Mouse (Mus musculus) embryo, embryonic 9.5 days (tissue): ENCODE measurements around the gene Unc5cl.

ENCODE experiments used
- DNase-seq: peaks from one replicate; pipeline ENCODE4 v3.0.0-alpha.2; 2017; ENCODE audit errors: extremely low spot score

Gene Unc5cl

DNA sequence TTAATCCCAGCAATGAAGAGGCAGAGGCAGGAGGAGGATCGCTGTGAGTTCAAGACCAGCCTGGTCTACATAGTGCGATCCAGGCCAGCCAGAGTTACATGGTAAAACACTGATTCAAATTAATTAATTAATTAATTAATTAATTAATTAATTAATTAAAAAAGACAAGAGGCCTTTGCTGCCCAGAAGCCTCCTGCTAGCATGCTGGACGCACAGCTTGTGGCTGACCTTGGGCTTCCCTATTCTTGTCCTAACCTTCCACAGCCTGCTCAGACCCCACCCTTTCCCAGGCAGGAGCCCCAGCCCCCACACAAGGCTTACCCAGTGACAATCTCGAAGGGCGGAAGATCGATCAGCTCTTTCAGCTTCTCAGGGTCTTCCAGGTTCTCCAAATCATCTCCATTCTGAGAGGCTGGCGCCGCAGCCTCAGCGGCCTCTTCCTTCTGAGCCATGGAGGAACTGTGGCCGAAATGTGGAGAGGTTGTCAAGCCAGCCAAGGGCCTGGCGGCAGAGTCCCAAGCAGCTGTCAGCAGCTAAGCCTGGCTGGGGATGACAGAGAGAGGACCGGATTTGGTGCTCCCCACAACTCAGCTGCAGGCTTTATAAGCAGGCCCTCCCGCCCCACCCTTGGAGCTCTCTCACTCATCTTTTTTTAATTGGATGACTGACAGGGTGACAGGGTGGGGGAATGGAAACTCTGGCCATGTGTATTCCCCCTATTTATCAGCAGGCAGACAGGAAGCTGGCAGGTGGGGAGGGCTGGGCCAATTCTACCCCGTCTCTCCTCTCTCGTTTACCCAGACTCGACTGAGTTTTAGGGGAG is 22.3 kb upstream of the Unc5cl start, which contains the start of gene Apobec2:
Gene Apobec2, minus strand, starts transcription at position 773 of the 823 bp plus-strand sequence.
- no peak for DNase-seq

DNA sequence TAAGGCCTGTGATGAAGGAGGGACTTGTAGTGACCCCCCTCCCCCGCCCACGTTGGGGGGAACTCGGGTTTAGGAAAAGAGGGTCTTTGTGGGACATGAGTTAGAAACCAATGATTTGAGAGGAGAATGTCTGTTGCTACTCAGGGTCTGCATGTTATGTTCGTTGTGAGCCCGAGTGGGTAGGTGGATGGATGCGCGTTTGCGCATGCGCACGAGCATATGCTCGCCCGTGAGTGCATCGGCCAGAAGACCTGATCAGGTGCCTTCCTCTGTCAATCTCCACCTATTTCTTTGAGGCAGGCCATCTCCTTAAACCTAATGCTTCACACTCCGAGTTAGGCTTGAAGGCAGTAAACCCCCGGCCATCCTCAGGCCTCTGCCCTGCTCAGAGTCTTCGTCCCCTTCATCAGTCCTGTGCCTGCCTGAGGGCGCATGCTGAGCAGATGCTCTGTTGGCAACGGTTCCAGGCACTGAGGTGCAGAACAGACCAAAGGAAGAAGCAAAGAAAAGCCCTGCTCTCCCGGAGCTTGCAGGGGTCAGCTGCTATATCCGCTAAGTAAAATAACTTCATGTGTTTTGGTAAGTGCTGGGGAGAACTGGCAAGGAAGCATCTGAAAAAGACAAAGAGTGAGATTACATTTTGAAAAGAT is 21.6 kb upstream of the Unc5cl start:
- DNase-seq, result no peak

- DNase-seq, result no peak
Measured at GRCm38 (mm10) chr17:48433689-48434330, 20.9 kb upstream of the Unc5cl start.

DNA sequence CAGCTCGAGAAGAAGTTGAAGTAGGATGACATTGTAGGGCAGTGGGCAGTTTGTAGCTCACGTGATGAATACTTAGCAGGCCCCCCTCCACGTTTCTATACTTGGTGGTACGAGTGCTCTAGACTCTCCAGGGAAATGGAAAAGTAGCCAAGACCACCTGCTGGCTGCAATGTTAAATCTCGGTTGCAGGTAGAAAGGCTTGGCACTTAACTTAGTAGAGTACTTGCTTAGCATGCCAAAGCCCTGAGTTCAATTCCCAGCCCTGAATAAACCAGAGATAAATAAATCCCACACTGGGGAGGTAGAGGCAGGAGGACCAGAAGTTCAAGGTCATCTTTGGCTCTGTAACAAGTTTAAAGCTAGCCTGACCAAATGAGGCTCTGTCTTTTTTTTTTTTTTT is 20.2 kb upstream of the Unc5cl start:
- no peak for DNase-seq

GRCm38 (mm10) chr17:48436487-48436886 is 18.2 kb upstream of the Unc5cl start:
- DNase-seq, result no peak

- peak; percentile 59 for DNase-seq
Measured at GRCm38 (mm10) chr17:48437421-48437911, 17.2 kb upstream of the Unc5cl start.

- DNase-seq, result no peak
Measured at GRCm38 (mm10) chr17:48442745-48443457, 11.8 kb upstream of the Unc5cl start.

GRCm38 (mm10) chr17:48443542-48444145 is 11.1 kb upstream of the Unc5cl start:
- no peak for DNase-seq

GRCm38 (mm10) chr17:48447675-48448074 is 7.0 kb upstream of the Unc5cl start:
- no peak for DNase-seq

DNA sequence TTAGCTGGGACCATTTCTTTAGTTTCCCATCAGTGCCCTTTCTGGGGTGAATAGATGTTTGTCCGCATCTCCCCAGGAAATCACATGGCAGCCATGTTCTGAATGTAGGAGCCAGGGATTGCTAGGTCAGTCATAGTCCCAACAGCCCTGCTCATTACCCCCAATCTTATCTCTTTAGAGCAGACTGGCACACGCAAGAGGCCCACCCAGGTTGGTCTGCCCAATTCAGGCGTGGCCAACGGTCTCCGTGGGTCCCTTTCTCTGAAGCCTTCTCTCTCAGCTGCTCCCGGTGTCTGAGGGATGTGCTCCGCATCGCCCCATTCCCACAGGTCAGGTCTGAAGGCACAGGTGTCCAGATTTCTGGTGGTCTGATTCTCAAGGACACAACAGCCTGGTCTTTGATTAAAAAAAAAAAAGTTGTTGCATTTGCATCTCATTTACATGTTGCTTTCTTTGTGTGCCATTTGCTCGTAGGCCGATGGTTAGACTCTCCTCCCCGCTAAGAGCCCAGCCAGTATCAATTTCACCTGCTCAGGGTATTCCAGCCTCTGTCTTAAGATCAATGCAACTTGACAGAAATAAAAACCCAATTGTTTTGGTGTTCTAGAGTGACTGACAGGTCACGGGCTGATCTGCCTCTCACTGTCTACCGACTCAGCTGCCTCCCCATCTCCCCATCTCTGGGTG is 3.9 kb upstream of the Unc5cl start:
- DNase-seq, result no peak

GRCm38 (mm10) chr17:48451353-48451675 is 3.4 kb upstream of the Unc5cl start, which contains the start of gene Tspo2:
Tspo2 (minus strand) TSS chr17:48451522.
- no peak for DNase-seq

- DNase-seq, result no peak
Measured at GRCm38 (mm10) chr17:48451753-48452444, 2.8 kb upstream of the Unc5cl start.

DNA sequence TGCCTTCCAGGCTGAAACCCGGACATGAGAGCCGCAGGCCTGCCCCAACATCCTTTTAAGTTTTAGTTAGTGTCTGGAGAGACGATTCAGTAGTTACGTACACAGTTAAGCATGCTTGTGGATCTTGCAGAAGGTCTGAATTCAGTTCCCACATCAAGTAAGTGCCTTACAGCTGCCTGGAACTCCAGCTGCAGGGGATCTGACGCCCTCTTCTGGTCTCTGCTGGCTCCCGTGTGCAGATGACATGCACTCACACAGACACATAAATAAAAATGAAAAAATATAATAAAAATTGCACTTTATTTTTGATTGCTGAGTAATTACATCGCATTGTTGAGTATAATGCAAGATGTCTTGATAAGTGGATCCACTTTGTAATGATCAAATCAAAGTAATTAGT is 1.2 kb upstream of the Unc5cl start:
- DNase-seq, result no peak

- DNase-seq, result no peak
Measured at GRCm38 (mm10) chr17:48454190-48454589, 511 bp upstream of the Unc5cl start.

GRCm38 (mm10) chr17:48455955-48456354 is 1.3 kb downstream of the Unc5cl start:
- no peak for DNase-seq

DNA sequence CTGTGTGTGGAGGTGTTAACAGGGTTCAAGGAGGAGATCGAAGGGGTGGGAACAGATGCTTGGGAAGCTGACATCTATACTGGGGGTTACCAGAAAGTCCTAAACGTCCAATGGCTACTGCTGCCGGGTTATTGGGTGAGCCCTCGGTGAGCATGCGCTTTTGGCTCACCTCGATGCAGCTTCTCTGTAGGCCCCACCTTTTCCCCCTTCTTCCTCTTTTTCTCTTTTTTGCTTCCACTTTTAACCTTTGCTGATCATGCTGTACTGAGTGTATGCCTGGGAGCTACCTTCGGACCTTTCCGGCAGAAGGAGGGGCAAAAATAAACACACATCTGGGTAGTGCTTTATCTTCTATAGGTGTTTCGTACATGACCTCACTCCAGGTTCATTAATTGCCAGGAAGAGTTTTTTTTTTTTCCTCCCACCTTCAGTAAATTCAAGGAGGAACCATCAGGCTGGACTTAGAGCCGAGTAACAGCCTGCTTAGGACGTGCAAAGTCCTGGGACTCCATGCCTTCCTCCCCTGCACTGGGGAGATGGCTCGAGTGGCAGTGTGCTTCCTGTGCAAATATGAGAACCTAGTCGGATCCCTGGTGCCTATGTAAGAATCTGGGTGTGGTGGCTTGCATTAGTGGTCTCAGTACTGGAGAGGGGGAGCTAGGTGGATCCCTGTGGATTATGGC is 3.4 kb downstream of the Unc5cl start:
- DNase-seq, result no peak

DNA sequence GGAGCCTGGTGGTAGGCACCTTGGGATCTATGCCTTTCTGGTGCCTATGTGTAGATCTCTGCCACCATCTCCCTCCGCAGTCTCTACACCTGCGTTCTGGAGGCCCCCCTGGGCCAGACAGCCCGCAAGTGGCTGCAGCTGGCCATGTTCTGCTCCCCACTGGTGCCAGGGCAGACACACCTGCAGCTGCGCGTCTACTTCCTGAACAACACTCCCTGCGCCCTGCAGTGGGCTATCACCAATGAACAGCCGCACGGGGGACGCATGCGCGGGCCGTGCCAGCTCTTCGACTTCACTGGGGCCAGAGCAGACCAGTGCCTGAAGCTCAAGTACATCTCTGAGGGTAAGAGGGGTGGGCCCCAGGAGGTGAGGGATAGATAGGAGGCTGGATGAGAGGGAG is 7.4 kb downstream of the Unc5cl start:
- no peak for DNase-seq

GRCm38 (mm10) chr17:48463391-48463790 is 8.7 kb downstream of the Unc5cl start:
- no peak for DNase-seq

DNA sequence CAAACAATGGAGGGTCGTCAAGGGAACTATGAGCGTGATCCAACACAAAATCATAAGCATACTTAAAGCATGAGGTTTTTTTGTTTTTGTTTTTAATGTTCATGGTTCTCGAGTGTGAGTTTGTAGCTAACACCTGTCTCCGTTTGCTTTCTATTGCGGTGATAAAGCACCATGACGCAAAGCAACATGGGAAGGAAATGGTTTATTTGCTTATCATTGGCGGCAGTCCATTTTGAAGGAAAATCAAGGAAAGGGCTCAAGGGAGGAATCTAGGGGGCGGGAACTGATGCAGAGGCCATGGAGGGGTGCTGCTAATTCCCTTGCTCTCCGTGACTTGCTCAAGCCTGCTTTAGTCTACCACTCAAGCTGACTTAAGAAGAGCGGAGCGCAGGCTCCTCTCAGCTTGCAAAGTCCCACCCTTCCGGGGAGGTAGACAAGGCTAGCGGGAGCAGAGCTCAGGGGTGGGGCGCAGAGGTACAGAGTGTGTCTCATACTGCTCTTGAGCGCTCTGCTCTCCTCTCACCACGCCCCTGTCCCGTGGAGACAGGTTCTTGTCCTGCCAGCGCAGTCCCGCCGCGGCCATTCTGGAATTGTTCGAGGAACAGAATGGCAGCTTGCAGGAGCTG is 12.2 kb downstream of the Unc5cl start:
- DNase-seq, result no peak
